Mouse (Mus musculus): ENCODE results near the gene Cdx4. TPM values are rescaled to one million over a fixed set of nuclear protein-coding genes. Genes with fewer than 3 reads are reported as not detected.

The Cdx4 gene
- total and polyA plus RNA-seq, 3 experiments, result not detected

GRCm38 (mm10) chrX:103325900-103326299, 4.7 kb downstream of the Cdx4 start (continued):
- TF ChIP-seq NRF1 (IDR thresholded peaks at IDR 0.05; ENCODE audit: insufficient read depth, low read depth, low read length, poor library complexity, severe bottlenecking), result no peak

- no peak overlapping the region for H3K9ac ChIP-seq (ENCODE audit: control insufficient read depth, low read depth, low read length, poor library complexity, severe bottlenecking)
- DNase-seq (ENCODE audit: low read depth, low spot score), result no peak
- H3K4me3 ChIP-seq (ENCODE audit: control insufficient read depth in 1 of 2, insufficient read depth in 1 of 2, low read depth in 2 of 2, low read length in 2 of 2), result no peak overlapping the region
- no peaks in the 10 kb centered on the region for H3K79me2 ChIP-seq (ENCODE audit: control insufficient read depth, insufficient read depth, low read length, poor library complexity)
- no peaks in the 10 kb centered on the region for H3K4me1 ChIP-seq (ENCODE audit: control insufficient read depth in 1 of 2, insufficient read depth in 2 of 2, low read length in 2 of 2)
- TF ChIP-seq MAFK (IDR thresholded peaks at IDR 0.05; ENCODE audit: borderline replicate concordance, low read depth, low read length) (no peak), RCOR1 (IDR thresholded peaks at IDR 0.05; ENCODE audit: low read depth, low read length) (no peak), SIN3A (IDR thresholded peaks at IDR 0.05; ENCODE audit: low read length) (no peak), ZMIZ1 (IDR thresholded peaks at IDR 0.05; ENCODE audit: low read depth, low read length) (no peak), USF1 (IDR thresholded peaks at IDR 0.05; ENCODE audit: low read depth, low read length) (no peak), ZKSCAN1 (IDR thresholded peaks at IDR 0.05; ENCODE audit: low read depth, low read length) (no peak), NELFE (IDR thresholded peaks at IDR 0.05; ENCODE audit: low read depth, low read length) (no peak)
- H3K9me3 ChIP-seq (replicated peaks; ENCODE audit: insufficient read depth, low read length), result no peaks in the 10 kb centered on the region
- no peak overlapping the region for H3K27ac ChIP-seq (ENCODE audit: control insufficient read depth, low read depth, low read length)
- H3K27me3 ChIP-seq (ENCODE audit: control insufficient read depth in 1 of 2, insufficient read depth in 2 of 2, low read length in 2 of 2), result no peaks in the 10 kb centered on the region
- H3K36me3 ChIP-seq (ENCODE audit: control insufficient read depth in 1 of 2, insufficient read depth in 2 of 2, low read length in 2 of 2), result no peaks in the 10 kb centered on the region
Observed at GRCm38 (mm10) chrX:103329386-103329785, 8.2 kb downstream of the Cdx4 start.

- no peaks in the 10 kb centered on the region for H3K79me2 ChIP-seq (ENCODE audit: control insufficient read depth, insufficient read depth, low read length, poor library complexity)
- no peaks in the 10 kb centered on the region for H3K9me3 ChIP-seq (replicated peaks; ENCODE audit: insufficient read depth, low read length)
- H3K27ac ChIP-seq (ENCODE audit: control insufficient read depth, low read depth, low read length), result no peak overlapping the region
- no peak for DNase-seq (ENCODE audit: low read depth, low spot score)
- H3K9ac ChIP-seq (ENCODE audit: control insufficient read depth, low read depth, low read length, poor library complexity, severe bottlenecking), result no peak overlapping the region
- H3K27me3 ChIP-seq (ENCODE audit: control insufficient read depth in 1 of 2, insufficient read depth in 2 of 2, low read length in 2 of 2), result no peaks in the 10 kb centered on the region
- H3K4me3 ChIP-seq (ENCODE audit: control insufficient read depth in 1 of 2, insufficient read depth in 1 of 2, low read depth in 2 of 2, low read length in 2 of 2), result no peak overlapping the region
- TF ChIP-seq MAZ (IDR thresholded peaks at IDR 0.05; ENCODE audit: low read depth, low read length) (no peak), KAT2A (conservative IDR thresholded peaks at IDR 0.05; ENCODE audit: low read depth, low read length) (no peak), EP300 (IDR thresholded peaks at IDR 0.05; ENCODE audit: low read depth in 1 of 2, low read length in 2 of 2) (no peak), POLR2AphosphoS5 (IDR thresholded peaks at IDR 0.05; ENCODE audit: borderline replicate concordance, low read depth, low read length) (no peak), NRF1 (IDR thresholded peaks at IDR 0.05; ENCODE audit: insufficient read depth, low read depth, low read length, poor library complexity, severe bottlenecking) (no peak), POLR2AphosphoS2 (IDR thresholded peaks at IDR 0.05; ENCODE audit: low read length) (no peak), ZC3H11A (IDR thresholded peaks at IDR 0.05; ENCODE audit: low read depth, low read length) (no peak), MYB (IDR thresholded peaks at IDR 0.05; ENCODE audit: low read depth, low read length) (no peak), ZKSCAN1 (IDR thresholded peaks at IDR 0.05; ENCODE audit: low read depth, low read length) (no peak), SIN3A (IDR thresholded peaks at IDR 0.05; ENCODE audit: low read length) (no peak), BHLHE40 (IDR thresholded peaks at IDR 0.05; ENCODE audit: borderline replicate concordance, low read depth, low read length) (no peak), ZMIZ1 (IDR thresholded peaks at IDR 0.05; ENCODE audit: low read depth, low read length) (no peak), TCF12 (IDR thresholded peaks at IDR 0.05; ENCODE audit: low read depth, low read length) (no peak), GATA1 (IDR thresholded peaks at IDR 0.05; ENCODE audit: low read depth, low read length) (no peak), UBTF (IDR thresholded peaks at IDR 0.05; ENCODE audit: borderline replicate concordance, insufficient read depth, low read depth, low read length) (no peak), GABPA (IDR thresholded peaks at IDR 0.05; ENCODE audit: low read depth, low read length) (no peak), E2F4 (IDR thresholded peaks at IDR 0.05; ENCODE audit: borderline replicate concordance, low read depth, low read length) (no peak), TBP (IDR thresholded peaks at IDR 0.05; ENCODE audit: low read depth, low read length) (no peak), HCFC1 (IDR thresholded peaks at IDR 0.05; ENCODE audit: low read depth, low read length) (no peak)
- no peaks in the 10 kb centered on the region for H3K4me1 ChIP-seq (ENCODE audit: control insufficient read depth in 1 of 2, insufficient read depth in 2 of 2, low read length in 2 of 2)
- H3K36me3 ChIP-seq (ENCODE audit: control insufficient read depth in 1 of 2, insufficient read depth in 2 of 2, low read length in 2 of 2), result no peaks in the 10 kb centered on the region
Observed at GRCm38 (mm10) chrX:103331125-103331858, 10.1 kb downstream of the Cdx4 start.

All from MEL (cell line).